Mouse (Mus musculus) forelimb bud, embryonic 11.5 days (tissue): ENCODE measurements at regions not wholly inside any gene's neighbourhood (a gene's known extent, or its start where the extent isn't known, plus 50 kb on each side); places are given as distances from the start of the nearest gene placed in this dataset.

Source experiments
- DNase-seq: peaks from one replicate; pipeline ENCODE4 v3.0.0-alpha.2; 2012; ENCODE audit warnings: low read depth, low spot score

DNA sequence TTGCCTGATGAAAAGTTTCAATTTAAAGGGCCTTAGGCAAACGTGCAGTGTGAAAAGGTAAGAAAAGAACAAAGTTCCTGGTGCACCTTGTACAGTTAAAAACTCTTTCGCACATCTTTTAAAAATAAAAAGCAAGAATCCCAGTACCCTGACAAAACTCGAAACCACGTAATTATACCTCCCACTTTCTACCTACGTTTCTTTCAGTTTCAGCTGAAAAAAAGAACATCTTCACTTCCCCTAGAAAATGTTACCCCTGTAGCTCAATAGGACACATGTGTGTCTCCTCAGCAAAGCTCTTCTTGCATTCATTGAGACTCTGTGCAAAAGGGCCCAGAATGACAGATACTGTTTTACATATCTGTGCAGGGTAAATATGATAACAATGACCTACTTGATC, 113.2 kb downstream of the Spry2 start:
- DNase-seq: no peak

DNA sequence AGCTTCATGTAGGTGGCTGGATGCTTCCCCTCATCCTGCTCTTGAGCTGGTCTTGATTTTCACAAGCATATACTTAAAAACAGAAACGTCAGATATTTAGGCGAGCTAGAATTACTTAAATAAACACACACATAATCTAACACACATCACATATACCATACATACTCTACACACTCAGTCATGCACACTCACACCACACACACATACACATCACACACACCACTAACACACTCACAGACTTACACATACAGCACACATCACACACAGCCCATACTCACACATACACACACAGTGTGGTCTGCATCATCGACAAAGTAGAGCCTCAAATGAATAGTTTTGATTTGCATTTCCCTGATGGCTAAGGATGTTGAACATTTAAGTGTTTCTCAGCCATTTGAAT, 116.9 kb downstream of the Spry2 start:
- no peak for DNase-seq

GRCm38 (mm10) chr14:105779349-105779748, 117.3 kb downstream of the Spry2 start:
- no peak for DNase-seq

GRCm38 (mm10) chr14:105773674-105774073, 122.9 kb downstream of the Spry2 start:
- no peak for DNase-seq

- no peak for DNase-seq
Measured at GRCm38 (mm10) chr14:105767100-105767499, 129.5 kb downstream of the Spry2 start.

DNA sequence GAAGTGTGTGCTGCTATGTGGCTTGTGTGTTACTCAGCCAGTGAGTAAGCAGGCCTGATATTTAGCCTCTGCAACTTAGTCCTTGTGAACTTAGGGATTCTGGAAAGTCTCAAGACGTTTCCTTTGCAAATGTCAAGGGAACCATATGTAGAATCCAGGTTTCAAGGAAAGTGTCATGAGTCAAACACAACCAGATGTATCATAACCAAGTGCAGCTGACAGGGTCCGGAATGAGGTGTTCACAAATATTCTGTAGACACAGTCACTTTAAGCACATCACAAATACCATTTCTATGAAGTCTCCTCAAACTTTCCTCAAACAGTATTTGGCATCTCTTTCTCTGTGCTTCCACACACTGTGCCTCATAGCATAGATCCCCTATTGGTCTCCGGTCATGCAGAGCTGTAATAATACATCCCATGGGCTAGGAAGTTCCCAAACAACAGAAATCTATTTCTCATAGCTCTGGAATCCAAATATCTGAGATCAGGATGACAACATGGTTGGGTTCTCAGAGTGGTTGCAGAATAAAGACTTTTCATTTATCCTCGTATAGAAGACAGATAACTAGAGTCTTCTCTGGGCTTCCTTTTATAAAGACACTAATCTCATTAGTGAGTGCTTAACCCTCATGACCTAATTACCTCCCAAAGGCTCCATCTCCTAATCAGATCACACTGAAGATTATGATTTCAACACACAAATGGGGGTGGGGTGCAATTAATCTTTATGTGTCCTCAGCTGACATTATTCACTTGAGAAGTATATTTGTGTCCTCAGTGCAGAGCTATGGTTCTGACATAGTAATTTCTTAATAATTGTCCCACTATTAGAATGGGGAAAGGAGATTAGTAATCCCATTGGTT, 143.9 kb downstream of the Spry2 start:
- peak; percentile 56 for DNase-seq

- no peak for DNase-seq
Measured at GRCm38 (mm10) chr14:105751762-105752161, 144.9 kb downstream of the Spry2 start.

DNA sequence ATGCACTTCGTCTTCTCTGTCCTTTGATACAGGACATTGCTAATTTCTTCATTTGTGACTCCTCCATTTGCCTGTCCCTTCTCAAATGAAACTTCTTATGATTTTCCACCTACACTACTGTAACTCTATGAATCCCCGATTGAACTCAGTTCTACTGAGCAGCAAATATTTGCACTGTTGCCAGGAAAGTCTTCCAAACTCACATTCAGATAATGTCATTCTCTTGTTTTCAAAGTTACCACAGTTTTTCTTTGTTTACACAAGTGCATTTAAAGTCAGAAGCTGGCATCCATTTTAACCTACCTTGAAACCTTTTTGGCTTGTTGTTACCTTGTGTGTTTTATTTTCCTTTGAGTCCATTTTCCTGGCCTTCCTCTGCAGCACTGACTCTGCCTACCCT, 152.0 kb downstream of the Spry2 start:
- DNase-seq: no peak

DNA sequence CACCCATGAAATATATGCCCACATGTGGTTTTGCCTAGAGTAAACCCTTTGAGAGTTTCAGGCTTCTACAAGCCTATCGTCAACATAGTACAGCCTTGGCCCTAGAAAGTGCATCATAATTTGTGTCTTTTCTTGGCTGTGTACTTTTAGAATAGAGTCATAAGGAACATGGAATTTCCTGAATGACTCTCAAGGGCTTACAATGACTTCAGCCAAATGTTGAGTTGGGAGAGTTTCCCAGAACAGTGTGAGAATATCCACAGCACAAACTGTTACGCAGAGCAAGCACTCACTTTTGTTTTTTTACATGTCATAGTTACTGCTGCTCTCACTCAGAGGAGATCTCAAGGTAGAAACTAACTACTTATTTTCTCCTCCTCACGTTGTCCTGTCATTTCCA, 152.5 kb downstream of the Spry2 start:
- DNase-seq: no peak

GRCm38 (mm10) chr14:105740889-105741288, 155.7 kb downstream of the Spry2 start:
- no peak for DNase-seq

- DNase-seq: no peak
Measured at GRCm38 (mm10) chr14:105738568-105738967, 158.1 kb downstream of the Spry2 start.

GRCm38 (mm10) chr14:105736352-105736751, 160.3 kb downstream of the Spry2 start:
- DNase-seq: peak; percentile 85

- no peak for DNase-seq
Measured at GRCm38 (mm10) chr14:105734291-105734690, 162.3 kb downstream of the Spry2 start.

DNA sequence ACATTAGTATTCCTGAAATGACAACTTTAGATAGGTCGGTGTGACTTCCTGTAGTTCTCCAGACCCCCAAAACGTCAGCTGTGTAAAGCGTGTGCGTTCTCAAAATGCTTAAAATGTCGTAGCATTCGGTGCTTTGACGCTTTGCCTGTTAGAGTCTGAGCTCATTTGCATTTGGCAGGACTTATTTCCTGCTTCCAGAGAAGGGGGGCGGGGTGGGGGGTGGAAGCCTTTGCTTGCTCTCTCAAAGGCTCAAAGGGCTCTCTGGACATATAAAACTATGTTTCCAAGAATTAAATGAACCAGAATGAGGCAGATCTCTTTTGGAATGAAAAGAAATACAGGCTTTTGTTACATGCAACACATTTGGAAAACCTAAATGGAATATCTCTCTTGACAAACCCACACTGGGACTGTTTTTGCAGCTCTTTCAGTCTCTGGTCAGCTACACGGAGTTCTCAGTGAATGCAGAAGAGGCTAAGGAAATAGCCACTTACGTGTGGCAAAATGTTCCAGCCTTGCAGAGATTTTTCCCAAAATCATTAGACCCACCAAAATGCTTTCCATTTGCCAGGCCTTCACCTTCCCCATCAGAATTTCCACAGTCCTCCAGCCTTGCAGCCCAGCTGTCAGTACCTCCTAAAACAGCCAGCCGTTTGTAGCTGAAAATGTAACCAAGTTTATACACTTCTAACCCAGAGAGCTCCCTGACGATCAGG, 163.4 kb downstream of the Spry2 start:
- DNase-seq: no peak

DNA sequence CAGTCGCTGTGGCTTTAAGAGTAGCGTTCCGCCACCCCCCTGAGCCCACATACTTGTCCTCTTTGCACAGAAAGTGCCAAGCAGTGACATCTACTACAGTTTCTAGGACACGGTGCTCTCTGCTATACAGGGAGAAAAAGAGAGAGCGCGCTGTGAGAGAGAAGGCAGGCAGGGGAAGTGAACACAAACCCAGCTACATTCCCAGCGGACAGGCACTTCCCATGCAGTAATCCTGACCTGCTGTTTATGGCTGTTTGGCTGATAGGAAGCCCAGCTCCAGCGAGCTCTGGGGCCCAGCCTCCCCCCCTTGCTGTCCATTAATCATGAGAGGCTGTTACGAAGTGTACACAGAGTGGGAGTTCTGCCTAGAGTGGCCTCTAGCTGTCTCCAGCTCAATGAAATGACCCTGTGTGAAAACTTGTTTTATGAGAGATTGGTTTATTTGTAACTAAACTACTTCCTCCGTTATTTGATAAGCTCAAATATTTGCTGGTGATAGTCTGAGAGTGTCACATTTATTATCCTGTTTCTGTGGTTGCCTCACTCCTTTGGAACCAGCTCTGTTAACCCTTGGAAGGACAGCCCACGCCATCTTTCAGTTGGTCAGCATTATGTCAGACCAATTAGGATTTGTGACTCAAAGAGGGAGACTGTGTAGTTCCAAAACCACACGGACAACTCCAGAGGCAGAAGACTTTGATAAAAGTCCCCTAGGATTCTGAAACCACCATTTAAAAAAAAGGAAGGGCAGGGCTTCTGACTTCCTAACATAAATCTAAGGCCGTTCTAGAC, 164.2 kb downstream of the Spry2 start:
- peak; percentile 87 for DNase-seq

DNA sequence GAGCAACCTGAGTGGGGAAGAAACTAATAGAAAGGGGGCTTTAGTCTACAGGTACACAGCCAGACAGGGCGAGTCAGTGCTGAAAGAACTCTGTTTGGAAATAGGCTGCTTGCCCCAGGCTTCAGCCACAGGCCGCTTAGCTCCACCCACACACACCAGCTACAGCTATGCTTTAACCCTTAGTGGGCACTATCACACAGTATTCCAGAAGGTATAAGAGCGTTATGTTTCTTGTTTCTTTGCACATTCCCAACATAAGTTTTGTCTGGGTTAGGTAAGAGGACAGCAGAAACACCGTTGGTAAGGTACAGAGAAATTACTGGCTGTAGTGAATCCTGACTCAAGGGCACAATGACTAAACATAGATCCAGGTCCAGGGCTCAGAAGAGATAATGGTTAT, 165.8 kb downstream of the Spry2 start:
- DNase-seq: no peak

- DNase-seq: no peak
Measured at GRCm38 (mm10) chr14:105728841-105729240, 167.8 kb downstream of the Spry2 start.

DNA sequence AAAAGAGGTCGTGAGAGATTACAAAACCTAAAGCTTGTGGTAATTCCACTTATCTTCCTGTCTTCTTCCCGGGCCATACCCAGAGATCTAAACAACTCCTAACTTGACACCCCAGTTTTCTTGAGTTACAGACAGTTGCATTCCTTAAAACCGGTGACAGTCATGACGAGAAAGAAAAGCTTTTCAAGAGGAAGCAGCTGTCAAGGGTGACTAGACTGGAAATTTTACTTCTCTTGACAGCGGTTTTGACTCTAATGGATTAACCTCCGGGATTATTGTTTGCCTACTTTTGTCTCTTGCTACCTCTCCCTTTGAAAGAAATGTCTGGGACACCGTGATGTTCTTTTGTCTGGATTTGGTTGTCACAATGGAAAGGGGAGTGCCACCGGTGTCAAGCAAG, 170.9 kb downstream of the Spry2 start:
- DNase-seq: no peak

DNA sequence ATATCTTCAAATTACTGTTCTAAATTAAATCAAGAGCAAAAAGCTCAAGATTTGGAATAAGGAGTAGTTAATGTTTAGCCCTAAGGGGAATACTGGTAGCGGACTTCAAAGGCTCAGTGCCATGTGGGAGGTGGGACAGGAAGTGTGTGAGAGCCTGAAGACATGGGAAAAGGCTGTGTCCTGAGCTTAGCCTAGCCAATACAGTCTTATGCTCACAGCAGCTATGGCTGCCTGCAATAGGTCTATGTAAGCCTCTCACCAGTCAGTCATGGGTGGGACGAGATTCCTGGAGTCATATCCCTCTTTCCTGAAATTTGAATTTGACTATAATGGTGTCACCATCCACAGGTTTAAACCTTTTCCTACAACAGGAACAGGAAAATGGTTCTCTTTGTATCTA, 173.7 kb downstream of the Spry2 start:
- no peak for DNase-seq

DNA sequence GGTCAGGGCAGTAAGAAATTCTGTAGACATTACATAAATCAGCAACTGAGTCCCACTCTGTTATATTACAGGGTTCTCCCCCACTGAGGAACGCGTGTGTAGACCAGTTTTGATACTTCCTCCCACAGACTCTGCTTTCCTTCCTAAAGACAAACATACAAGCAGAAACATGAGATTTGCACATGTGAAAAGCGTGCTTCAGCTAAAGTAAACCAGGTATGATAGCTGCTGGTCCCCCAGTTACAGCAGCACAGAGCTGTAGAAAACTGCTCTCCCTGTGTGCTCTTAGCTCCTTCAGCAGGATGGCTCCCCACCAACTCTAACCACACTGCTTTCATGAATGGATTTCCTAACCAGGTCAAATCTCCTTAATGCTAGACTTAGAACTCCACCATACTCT, 175.0 kb downstream of the Spry2 start:
- no peak for DNase-seq

GRCm38 (mm10) chr14:105720816-105721510, 175.7 kb downstream of the Spry2 start:
- DNase-seq: no peak
